Mouse (Mus musculus) liver, adult 2 months (tissue): ENCODE results near the gene Trmt5.

Experiments
- CTCF ChIP-seq: fragments of 200-500 bp; IDR thresholded peaks from 2 replicates; pipeline ENCODE4 v1.5.1; 2011; ENCODE audit warnings: low read depth, low read length, control low read depth
- POLR2A ChIP-seq: fragments of 200-500 bp; IDR thresholded peaks from 2 replicates; pipeline ENCODE4 v1.6.1; 2011; ENCODE audit warnings: low read length, control low read depth; ENCODE audit not compliant: insufficient read depth; ENCODE audit errors: extremely low read depth

GRCm38 (mm10) chr12:73317706-73318686 lies 31.5 kb upstream of the Trmt5 start:
- TF ChIP-seq CTCF (no peak), POLR2A (no peak)
